Mouse (Mus musculus) large intestine, adult 2 months (tissue): Measurements from ENCODE around the gene Gan. TPM values are rescaled to one million over a fixed set of nuclear protein-coding genes. Genes with fewer than 3 reads are reported as not detected.

Experiments
- DNase-seq: peaks from one replicate; pipeline ENCODE4 v3.0.0-alpha.2; 2012; ENCODE audit warnings: low read depth, low spot score
- WGBS: fragments of 180-500 bp; shearing (Covaris S2); methylation state at CpG from one replicate; pipeline ENCODE4 v1.1.7; 2018; 5-methylcytosine and 5-hydroxymethylcytosine counted together
- polyA plus RNA-seq: library from polyadenylated mRNA; depleted of rRNA; stranded (reverse); fragments of >200 nt; gene quantifications from 2 replicates; pipeline ENCODE4 v1.2.3, GENCODE M21; 2012; rRNA removed

Gan gene
- polyA plus RNA-seq = 4.1 and 6.9 TPM in 2 replicates

DNA sequence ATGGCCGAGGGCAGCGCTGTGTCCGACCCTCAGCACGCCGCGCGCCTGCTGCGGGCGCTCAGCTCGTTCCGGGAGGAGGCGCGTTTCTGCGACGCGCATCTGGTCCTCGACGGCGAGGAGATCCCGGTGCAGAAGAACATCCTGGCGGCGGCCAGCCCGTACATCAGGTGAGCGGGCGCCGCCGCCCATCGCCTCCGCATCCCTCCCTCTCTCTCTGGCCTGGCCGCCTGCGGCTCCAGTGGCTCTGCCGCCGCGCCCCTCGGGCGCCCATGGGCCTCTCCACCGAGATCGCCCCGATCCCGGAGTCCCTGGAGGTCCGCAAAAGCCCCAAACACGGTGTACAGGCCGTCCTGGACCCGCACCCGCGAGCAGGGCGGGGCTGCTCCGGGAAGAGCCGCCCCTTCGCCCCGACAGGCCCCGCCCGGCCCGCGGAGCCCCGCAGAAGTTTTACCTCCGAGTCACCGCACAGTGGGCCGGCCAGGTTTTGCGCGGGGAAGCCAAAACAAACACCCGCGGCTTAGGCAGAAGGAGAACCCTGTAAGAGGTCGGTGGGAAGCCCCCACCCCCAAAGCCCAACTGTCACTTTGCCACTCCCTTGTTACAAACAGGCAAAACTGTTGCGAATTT is at the start of gene Gan:
Gene Gan, plus strand, starts transcription at position 1 of the 627 bp plus-strand sequence.
- DNase-seq = no peak

GRCm38 (mm10) chr8:117109018-117109711 is 48.8 kb upstream of the Gan start:
- DNase-seq = no peak
- 89% methylated on average over 19 of the region's 19 CpGs for WGBS

More for the DNA sequence above, at the start of gene Gan:
- under 1% methylated on average over 65 of the region's 65 CpGs for WGBS

- WGBS = 23% methylated on average over 16 of the region's 16 CpGs
- no peak for DNase-seq
Measured at GRCm38 (mm10) chr8:117109801-117110390, 48.0 kb upstream of the Gan start.

GRCm38 (mm10) chr8:117111641-117112040 is 46.3 kb upstream of the Gan start:
- WGBS = 16% methylated on average over 3 of the region's 3 CpGs
- no peak for DNase-seq

- no peak for DNase-seq
- WGBS = 20% methylated on average over 8 of the region's 8 CpGs
Measured at GRCm38 (mm10) chr8:117112261-117112660, 45.7 kb upstream of the Gan start.

DNA sequence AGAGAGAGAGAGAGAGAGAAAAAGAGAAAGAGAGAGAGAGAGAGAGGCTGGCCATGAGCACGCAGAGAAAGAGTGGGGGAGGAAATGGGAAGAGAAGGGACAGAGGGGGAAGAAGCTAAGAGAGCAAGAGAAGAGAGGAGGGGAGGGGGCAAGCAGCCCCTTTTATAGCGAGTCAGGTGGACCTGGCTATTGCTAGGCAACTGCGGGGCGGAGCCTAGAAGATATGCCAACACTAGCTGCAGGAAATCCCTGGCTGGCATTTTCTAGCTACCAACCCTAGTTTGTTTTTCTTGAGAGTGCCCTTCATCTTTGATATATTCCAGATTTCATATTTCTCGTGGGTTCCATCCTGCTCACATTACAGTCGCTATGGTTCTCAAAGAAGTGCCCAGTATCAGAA is 42.8 kb upstream of the Gan start:
- WGBS = 24% methylated on average over 6 of the region's 6 CpGs
- DNase-seq = no peak

DNA sequence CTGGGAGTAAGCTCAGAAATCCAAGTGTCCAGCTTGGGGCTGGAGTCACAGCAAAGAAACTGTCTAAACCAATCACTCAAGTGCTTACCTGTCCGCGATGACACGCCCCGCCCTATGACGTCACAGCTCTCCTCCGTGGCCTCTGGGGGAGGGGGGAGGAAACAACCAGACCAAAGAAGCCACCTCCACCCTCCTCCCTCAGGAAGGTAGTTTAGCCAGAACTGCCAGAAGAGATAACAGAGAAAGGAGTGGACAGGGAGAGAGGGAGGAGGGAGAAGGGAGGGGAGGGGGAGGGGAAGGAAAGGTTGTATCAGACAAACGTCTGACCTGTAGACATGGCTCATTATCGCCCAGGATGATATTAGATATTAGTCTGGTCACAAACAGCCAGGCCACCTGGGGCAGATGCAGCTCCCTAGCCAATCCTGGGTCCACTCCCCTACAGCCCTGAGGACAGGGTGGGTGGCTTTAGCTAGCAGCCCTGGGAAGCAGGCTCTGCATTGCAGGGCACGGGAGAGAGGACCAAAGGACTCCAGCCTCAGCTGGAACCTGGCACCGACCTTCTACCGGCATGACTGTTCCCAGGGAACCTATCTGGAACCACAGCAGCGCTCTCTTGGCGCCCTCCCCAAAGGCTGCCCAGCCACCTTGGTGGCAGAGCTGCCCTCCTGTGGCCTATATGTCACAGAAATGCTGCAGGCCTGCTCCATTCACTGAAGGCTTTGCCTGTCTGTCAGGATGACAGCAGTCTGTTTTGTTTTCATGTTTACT is 42.1 kb upstream of the Gan start:
- 11% methylated on average over 13 of the region's 13 CpGs for WGBS
- peak; percentile 95 for DNase-seq

GRCm38 (mm10) chr8:117116534-117116933 is 41.4 kb upstream of the Gan start:
- WGBS = 33% methylated on average over 7 of the region's 7 CpGs
- no peak for DNase-seq

DNA sequence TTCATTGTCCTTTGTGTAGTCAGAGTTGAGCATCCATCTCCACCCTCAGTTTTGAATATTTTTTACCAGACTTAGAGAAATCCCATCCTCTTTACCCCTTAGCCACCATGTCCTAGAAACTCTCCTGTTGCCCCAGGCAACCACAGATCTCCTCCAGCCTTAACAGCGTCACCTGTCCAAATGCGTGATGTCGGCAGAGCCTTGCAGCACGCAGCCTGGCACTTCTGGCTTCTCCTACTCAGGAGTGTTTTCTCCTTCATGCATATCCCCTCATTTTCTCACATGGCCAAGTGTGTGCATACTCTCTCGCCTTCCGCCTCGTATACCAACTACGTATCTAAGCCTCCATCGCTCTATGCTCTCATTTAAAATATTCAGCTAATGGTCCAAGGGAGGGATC is 39.5 kb upstream of the Gan start:
- no peak for DNase-seq
- WGBS = 94% methylated on average over 9 of the region's 9 CpGs

GRCm38 (mm10) chr8:117121277-117121676 is 36.7 kb upstream of the Gan start:
- 28% methylated on average over 8 of the region's 8 CpGs for whole genome bisulfite sequencing

DNA sequence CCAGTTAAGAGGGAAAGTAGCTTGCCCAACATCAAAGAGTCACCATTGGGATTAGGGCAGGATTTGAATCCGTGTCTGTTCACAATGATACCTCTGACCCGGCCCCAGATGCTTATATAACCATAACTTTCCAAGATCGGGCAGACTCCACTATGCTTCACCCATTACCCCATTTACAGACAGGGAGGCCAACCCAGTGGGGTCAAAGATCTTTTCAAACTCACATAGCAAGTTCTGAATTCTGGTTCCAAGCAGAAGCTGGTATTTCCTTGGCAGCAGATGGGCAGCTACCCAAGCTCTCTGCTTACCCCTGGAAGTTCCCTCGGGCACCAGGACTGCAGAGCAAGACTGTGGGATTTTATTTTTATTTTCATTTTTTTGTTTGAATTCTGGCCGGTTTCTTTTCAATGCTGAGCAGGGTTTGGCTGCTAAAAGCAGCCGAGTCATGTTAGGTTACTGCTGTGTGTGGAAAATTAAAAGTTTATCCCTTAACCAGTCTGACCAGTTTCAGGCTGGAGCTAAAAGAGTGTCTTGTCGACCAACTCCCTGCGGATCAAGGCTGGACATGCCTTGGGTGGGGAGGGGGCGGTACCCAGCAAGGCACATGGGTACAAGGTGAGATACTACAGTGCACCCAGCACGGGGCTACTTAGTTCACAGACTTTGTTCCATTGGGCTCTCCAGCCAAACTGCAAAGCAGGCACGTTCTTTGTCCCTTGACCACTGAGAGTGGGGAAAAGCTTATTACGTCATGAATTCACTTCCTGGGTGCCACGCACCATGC is 33.9 kb upstream of the Gan start:
- 34% methylated on average over 13 of the region's 13 CpGs for WGBS
- no peak for DNase-seq

More at GRCm38 (mm10) chr8:117121277-117121676, 36.7 kb upstream of the Gan start:
- DNase-seq = peak; percentile 88

DNA sequence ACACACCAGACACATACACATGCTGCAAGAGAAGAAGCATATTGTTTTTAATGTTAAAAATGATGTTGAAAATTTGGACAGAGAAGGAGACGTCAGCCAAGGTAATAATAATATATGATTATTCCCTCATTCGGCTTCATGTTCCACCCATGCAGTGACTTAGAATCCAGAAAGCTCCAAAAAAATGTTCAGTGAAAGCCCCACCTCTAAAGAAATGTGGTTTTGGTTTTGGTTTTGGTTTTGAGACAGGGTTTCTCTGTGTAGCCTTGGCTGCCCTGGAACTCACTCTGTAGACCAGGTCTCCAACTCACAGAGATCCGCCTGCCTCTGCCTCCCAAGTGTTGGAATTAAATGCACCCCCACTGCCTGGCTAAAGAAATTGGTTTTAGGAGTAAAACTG is 32.1 kb upstream of the Gan start:
- WGBS = 81% methylated on average over 3 of the region's 3 CpGs
- no peak for DNase-seq

- 94% methylated on average over 3 of the region's 3 CpGs for WGBS
Measured at GRCm38 (mm10) chr8:117126411-117126810, 31.5 kb upstream of the Gan start.

DNA sequence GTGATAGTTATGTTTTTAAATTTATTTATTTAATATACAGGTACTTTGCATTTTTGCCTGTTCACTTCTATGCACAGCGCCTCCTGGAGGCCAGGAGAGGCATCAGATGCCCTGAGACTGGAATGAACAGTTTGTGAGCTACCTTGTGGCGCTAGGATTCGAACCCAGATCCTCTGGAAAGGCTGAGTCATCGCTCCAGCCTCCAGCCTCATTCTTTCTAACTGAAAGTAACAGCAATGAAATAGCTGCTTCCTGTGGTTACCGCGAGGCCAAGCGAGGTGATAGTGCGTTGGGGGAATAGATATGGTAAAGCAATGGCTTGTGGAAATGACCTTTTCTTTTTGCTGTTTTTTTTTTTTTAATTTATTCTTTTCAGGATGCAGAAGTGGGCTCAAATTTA is 30.9 kb upstream of the Gan start:
- 87% methylated on average over 8 of the region's 8 CpGs for WGBS
- DNase-seq = no peak

More at GRCm38 (mm10) chr8:117126411-117126810, 31.5 kb upstream of the Gan start:
- no peak for DNase-seq

DNA sequence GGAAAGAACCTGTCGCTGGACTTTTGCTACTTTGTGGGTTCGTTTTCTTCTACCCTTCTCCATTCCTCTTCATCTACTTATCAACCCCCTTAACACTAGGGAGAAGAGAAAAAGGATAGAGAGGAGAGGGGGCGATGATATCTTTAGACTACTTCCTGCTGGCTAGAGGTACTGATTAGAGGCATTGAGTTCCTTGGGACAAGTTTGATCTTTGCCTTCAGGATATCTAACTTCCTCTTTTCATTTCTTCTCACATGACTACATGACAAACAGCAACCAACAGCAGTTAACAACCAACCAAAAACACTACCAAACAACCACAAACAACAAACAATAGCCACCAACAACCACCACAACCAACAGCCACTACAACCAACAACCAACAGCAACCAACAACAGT is 24.2 kb upstream of the Gan start:
- WGBS = 90% methylated on average over 3 of the region's 3 CpGs
- no peak for DNase-seq

GRCm38 (mm10) chr8:117136351-117136750 is 21.6 kb upstream of the Gan start:
- no peak for DNase-seq
- WGBS = 79% methylated on average over 4 of the region's 4 CpGs

GRCm38 (mm10) chr8:117136763-117137162 is 21.2 kb upstream of the Gan start:
- DNase-seq = no peak
- 54% methylated on average over 2 of the region's 2 CpGs for WGBS

GRCm38 (mm10) chr8:117137357-117137756 is 20.6 kb upstream of the Gan start:
- no peak for DNase-seq
- WGBS = 24% methylated on average over 11 of the region's 11 CpGs

DNA sequence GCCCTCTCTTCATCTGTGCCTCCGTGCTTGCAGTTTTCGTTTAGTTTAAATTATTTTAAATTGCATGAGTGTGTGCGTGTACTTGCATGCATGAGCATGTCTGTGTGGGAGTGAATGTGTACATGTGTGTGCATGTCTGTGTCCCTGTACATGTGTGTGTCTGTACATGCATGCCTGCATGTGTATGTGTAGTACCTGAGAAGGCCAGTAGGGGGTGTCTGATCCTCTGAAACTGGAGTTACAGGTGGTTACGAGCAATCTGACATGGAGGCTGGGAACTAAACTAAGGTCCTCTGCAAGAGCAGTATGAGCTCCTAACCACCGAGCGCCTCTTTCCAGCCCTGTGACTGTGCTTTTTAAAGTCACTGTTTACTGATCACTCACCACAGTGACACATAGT is 9.4 kb upstream of the Gan start:
- no peak for DNase-seq
- 96% methylated on average over 6 of the region's 6 CpGs for WGBS
